Mouse (Mus musculus) adrenal gland, postnatal 10 days (tissue): ENCODE data around the gene Kcnh2. TPM values are rescaled to one million over a fixed set of nuclear protein-coding genes. Genes with fewer than 3 reads are reported as not detected.

ENCODE experiments used
- DNase-seq: peaks from one replicate; pipeline ENCODE4 v3.0.0; 2021; ENCODE audit warnings: mixed read lengths
- total RNA-seq, 2 experiments: library from RNA; stranded (reverse); gene quantifications; 2 replicates each; pipeline ENCODE4 v1.2.3; 2021

Kcnh2 gene
- total RNA-seq, 2 experiments from 2014 or later: 12.8 to 23.1 TPM

DNA sequence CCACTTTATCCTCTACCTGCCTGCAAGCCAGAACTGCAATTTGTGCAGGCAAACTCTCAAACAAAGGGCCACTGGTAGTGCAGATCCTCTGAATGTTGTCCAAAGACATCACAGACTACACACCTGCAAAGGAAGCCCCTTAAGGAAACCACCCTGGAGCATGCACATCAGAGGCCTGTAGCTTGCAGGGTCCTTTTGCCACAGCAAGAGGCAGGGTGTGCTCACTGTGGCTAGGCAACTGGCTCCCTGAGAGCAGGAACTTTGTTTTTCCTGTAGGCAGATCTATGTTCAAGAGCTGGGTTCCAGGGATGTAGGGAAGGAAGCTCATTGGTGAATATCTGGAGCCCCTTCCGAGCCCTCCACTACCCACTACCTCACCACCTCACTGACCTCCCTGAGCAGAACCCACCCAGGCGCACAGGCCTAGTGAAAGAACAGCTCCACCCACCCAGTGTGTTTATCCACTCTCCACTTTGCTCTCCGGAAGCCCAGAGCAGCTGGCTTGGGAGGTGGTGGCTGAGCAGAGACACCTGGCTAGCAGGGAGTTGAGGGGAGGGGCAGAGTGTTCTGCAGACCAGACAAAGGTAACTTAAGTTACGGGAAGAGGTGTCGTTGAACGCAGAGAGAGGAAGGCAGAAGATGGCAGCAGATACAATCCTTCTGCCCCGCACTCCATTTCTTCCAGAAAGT lies 4.1 kb downstream of the Kcnh2 start:
- DNase-seq: no peak

DNA sequence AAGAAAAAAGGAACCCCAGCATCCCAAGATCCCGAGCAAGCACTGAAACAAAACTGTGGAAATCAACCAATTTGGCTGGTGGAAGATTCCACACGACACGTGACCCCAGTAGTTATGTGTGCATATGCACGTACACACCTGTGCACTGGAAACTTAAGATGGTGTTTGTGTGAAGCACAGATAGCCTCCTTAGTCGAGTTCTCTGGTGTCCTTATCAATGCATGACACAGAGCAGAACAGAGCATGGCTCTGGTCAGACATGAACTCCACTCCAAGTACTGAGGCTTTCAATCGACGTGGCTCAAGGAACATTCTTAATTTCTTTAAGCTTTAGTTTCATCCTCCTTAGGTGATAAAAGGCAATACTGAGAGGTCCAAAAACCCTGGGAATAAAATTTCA lies 5.1 kb downstream of the Kcnh2 start:
- no peak for DNase-seq

DNA sequence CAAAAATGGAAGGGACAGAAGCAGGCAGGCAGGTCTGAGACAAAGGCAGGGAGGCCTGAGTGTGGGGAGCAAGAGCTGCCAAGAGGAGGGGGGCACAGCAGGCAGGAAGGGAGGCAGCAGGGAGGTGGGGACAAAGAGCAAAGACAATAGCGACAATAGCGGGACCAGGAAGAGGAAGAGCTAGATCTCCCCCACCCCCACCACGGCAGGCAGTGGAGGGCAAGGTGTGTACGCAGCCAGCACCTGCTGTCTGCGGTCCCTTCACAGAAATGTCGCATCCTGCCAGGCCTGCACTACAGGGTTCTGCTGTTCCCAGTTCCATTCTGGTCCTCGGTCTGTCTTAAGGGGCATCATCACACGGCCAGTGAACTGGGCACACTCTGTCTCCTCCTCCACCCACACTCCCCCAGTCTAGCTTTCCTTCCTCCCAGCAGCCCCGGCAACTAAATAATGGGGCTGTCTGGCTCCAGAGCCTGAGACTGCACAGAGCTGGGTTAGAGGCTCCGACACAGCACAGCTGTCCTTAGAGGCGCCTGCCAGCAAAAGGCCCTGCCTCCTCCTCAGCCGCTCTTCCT lies 6.8 kb downstream of the Kcnh2 start:
- no peak for DNase-seq

DNA sequence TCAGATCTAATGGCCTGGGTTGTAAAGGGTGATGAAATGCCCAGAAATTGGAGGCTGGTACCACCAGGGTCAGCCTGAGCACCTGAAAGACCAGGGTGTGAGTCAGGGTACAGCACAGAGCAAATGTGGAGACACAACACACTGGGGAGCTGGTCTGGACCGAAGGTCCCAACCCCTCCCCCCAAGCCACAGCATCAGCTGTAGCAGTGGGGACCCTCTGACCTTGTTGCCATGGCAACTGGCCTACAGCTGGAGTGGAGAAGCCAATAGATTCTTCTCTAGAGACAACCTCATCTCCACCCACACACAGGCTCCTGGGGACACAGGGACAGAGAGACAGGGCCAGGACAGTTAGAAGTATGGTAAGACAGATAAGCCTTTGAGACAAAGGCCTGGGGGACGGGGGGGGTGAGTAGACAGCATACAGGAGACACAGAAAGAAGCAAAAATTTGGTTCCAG lies 7.4 kb downstream of the Kcnh2 start:
- DNase-seq: no peak

DNA sequence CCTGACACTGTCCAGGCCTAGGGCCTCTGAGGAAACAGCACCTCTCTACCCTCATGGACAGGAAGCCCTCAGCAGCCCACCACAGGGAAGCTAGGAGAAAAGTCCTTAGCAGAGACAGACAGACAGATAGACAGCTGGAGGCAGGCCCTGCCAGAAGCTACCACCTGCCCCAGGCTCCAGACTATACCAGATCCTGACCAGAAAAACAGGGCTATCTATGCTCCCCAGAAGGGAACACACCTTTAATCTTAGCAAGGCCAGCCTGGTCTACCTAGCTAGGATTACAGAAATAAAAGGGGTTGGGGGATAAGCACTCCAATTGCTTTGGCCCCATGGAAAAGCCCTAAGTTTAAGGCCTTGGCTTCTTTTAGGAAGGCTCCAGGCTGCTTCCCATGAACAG lies 8.0 kb downstream of the Kcnh2 start:
- no peak for DNase-seq

DNA sequence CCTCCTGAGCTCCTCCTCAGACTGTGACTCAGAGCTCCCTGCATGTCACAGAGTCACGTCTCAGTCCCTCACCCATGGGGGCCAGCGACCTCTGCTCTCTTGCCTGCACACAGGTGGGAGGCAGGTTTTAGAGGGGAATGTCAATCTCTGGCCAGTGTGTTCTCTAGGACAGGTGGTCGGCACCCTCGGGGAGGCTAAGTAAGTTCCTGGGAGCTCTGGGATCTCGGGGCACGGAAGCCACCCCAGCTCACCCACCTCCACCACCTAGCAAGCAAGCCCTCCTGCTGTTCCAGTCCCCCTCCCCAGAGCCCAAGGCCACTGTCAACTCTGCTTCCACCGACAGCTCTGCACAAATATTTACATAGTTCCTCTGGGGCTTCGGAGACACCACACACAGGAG lies 8.4 kb downstream of the Kcnh2 start:
- no peak for DNase-seq

DNA sequence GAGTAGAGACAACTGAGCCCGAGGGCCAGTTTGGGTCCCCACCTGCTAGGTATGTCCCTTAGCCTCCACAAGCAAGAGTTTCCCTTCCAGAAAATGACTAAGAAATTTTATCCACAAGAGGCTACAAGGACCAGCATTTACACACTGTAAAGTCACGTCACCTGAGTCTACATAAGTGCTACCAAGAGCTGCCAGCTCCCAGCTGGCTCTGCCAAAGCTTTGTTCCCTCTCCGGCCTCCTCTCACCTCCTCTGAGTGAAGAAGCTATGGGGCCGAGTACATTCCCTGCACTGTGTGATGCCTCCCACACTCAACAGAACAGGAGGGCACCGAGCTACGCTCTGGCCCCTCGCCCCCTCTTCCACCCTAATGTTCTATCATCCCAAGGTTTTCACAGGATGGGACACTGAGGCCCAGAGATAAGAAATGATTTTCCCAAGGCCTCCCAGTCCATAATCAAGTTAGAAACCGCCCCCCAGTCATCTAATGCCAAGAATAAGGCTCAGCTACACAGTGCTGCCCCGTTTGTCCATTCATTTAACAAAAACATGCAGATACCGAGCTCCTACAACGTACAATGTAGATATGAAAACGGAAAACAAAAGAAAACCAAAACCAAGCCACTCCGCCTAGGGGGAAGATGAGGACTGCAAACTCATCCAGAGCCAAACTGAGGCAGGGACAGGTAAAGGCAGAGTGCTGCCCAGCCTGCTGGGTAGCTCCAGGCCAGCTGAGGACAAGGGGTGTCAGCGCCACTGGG lies 9.0 kb downstream of the Kcnh2 start:
- no peak for DNase-seq

DNA sequence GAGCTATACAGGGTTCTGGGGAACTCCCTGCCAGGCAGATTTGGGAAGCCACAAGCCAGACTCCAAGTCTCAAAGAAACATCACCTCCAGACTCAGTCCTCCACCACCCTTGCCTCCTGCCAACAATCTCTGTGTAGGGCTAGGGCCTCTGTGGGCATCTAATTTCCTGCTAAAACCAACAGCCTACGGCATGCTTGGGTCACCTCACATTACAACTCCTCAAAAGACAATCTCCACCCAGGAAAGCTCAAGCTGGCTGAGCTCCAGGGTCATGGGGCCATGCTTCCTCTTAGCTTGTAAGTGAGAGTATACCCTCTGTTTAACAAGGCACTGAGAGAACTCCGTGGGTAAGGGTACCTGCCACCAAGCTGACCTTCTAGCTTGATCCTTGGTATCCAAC lies 13.6 kb downstream of the Kcnh2 start:
- DNase-seq: no peak

DNA sequence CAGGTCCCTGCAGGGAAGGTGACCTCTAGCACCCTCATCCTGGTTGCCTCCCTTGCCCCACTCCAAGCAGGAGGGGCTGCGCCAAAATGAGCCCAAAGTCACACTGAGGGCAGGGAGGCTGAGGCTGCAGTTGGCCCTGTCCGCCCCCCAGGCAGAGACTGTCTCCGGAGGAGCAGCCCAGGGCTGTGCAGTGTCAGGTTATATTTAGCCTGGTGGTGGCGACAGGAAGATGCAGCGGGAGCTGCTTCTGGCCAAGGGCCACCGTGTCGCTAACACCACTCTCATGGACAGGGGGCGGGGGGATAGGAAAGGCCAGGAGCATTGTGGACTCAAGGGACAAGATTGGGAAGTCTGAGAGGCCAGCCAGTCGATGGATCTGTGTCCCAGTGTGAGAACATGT lies 14.0 kb downstream of the Kcnh2 start:
- DNase-seq: no peak

DNA sequence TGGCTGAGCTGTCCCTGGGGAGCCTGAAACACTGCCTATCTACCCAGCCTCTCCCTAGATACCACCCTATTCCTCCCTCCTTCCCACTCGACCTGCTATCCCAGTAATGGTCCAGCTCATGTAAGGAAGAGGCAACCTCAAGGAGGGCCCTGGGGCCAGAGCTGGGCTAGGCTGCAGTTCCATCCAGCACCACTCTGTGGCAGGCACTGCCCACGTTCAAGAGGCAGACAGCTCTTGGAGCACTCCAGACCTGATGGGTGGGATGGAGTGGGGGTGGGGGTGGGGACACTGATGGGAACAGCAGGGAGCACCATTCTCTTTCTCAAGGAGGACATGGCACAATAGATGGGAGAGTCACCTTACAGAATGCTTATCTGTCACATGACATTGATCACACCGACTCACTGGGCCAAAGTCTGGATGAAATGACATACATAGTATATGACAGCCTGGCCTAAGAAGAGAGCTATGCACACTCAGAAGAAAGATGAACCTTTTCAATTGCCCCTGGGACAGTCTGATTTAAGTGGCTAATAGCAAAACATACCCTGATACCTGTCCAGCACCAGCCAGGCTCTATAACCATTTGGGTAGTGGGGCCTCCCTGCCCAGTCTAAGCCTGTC lies 15.4 kb downstream of the Kcnh2 start:
- peak; percentile 74 for DNase-seq

DNA sequence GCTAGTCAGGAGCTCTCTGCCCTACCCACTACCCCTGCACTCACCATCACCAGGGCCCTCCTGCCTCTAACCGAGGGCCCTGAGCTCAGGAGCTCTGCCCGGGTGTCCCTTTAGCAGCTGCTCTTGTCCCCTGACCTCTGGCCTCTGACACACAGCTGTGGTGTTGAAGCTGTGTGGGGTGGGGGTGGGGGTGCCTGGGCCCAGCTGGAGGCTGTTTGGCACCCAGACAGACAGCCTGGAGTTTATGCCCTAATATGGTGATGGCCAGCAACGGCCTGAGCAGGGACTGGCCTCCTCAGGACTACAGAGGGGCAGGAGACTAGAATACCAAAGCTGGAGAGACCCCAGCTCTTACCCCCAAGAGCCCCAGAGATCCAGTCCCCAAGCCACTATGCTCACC lies 16.7 kb downstream of the Kcnh2 start:
- no peak for DNase-seq

DNA sequence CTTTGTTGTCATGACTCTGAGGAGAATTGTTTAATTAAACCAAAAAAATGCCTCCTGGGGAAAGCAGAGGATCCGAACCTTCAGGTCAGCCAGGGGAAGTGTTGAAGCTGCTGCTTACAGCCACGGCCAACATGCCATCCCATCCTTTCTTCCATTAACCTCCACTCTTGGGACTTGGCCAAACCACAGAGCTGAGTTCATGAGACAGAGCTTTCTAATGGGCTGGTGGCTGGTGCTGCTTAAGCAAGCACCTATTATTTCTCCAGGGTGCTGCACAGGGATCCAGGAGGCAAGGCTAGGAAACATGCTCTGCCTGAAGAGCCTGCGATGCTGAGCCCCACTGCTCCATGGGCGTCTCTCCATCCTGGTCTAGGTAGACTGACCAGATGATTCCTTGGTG lies 19.0 kb downstream of the Kcnh2 start:
- DNase-seq: no peak

DNA sequence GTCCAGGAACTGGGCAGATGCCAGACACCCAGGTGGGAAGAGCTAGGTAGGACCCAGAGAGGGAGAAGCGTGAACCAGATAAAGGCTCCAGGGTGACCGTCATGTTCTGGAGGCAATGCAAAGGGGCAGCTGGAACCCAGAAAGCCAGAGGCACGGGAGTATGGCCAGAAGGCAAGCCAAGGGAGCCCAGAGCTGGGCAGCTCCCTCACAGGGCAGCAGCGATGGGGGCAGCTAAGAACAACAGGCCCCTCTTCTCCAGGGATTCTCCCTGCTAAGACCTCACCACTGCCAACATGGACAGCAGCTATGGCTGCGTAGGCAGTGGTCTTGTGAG lies 21.5 kb downstream of the Kcnh2 start:
- no peak for DNase-seq

DNA sequence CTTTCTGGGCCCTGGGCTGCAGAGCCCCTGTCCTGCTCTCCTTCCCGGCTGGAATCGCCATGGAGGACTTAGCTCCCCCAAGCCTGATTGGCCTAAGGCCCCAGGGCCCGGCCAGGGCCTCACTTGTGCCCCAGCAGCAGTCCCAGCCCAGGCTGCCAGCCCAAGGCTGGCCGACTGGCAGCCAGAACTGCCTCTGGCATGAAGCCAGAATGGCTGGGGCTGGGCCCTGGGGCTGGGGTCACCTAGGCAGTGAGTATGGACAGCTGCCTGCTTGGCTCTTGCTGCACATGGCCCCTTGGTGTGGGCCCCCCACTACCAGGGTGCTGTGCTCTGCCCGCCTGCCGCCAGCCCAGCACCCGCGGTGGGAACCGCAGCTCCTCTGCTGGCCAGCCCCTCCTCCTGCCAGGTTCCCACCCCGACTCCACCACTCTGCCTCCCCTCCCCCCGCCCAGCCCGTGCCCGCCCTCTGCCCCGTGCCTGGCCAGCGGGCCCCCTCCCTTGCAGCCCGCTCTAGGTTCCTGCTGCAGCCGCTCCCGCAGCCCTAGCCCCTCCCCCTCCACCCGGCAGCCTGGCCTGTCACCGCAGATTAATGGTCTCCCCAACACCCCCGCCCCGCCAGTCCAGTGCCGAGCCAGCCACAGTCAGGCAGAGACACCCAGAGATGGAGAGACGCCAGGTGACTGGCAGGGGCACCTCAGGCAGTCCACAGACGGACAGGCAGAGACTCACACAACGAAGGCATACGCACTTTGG lies 22.0 kb downstream of the Kcnh2 start:
- DNase-seq: peak; percentile 87

DNA sequence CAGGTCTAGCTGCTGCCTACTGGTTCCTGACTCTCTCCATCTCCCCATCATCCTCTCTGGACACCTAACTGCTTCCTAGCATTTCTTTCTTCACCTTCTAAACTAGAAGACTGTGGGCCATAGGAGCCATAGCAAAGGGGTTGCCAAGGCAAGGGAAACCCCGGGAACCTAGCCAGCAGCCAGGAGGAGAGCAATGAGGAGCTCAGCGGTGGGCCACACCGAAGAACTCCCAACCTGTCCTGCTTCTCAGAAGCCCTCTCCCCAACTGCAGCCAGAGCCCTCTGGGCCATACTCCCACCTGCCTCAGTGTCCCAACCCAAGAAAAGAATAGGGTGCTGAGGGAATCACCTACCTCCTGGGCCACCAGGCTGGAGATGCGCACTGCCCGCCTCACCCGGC lies 22.6 kb downstream of the Kcnh2 start:
- no peak for DNase-seq

DNA sequence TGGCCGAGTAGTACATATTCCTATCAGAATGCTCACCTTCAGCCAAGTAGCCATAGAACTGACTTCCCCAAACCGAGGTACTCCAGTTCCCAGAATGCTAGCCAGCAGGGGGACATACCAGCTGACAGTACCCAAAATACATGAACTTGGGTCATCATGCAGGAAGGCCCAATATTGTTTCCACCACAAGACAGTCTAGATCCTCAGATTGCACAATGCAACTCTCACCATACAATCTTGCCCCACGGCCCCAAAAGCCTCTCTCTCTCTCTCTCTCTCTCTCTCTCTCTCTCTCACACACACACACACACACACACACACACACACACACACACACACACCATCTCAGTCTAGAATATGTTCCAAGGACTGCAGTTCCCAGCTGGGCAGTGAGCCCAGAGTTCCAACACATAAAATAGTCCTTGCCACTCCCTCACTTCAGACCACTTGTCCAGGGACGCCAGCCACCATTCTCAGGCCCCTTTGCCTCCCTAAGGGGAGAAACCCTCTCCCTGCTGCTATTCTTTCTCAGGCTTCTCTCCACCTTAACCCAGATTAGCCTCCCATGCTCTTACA lies 24.5 kb downstream of the Kcnh2 start:
- DNase-seq: peak; percentile 78

DNA sequence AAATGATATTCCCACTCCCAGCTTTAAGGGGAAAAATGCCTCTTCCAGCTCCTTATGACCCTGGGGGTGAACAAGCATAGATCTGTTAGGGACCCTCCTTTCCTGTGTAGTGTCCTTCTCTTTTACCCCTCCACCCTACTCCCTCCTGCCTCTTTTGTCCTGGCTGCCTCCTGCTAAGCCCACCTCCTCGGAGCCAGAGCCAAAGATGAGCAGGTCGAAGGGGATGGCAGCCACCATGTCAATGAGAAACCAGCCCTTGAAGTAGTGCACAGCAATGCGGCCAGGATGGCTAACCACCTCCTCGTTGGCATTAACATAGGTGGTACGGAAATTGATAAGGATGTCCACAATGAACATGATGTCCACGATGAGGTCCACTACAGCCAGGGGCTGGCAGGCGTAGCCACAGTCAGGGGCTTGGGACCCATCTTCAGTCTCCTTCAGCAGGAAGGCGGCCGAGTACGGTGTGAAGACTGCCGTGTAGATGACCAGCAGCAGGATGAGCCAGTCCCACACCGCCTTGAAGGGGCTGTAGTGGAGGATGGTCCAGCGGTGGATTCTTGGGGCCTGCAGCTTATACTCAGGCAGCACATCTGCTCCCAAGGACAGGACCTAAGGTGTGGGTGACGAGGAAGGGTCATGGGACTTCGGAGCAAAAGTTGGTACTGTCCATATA lies 25.1 kb downstream of the Kcnh2 start:
- no peak for DNase-seq

DNA sequence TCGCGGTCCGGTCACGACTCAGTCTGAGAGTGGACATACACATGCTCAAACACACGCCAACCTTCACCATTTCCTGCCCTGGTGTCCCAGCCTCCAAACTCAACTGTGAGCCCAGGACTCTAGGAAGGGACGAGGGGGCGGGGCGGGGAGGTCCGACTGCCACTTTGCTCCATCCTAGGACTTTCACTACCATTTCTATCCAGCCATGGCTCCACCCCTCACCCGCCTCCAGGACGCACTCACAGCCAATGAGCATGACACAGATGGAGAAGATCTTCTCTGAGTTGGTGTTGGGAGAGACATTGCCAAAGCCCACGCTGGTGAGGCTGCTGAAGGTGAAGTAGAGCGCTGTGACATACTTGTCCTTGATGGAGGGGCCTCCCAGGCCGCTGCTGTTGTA lies 26.2 kb downstream of the Kcnh2 start:
- DNase-seq: no peak

DNA sequence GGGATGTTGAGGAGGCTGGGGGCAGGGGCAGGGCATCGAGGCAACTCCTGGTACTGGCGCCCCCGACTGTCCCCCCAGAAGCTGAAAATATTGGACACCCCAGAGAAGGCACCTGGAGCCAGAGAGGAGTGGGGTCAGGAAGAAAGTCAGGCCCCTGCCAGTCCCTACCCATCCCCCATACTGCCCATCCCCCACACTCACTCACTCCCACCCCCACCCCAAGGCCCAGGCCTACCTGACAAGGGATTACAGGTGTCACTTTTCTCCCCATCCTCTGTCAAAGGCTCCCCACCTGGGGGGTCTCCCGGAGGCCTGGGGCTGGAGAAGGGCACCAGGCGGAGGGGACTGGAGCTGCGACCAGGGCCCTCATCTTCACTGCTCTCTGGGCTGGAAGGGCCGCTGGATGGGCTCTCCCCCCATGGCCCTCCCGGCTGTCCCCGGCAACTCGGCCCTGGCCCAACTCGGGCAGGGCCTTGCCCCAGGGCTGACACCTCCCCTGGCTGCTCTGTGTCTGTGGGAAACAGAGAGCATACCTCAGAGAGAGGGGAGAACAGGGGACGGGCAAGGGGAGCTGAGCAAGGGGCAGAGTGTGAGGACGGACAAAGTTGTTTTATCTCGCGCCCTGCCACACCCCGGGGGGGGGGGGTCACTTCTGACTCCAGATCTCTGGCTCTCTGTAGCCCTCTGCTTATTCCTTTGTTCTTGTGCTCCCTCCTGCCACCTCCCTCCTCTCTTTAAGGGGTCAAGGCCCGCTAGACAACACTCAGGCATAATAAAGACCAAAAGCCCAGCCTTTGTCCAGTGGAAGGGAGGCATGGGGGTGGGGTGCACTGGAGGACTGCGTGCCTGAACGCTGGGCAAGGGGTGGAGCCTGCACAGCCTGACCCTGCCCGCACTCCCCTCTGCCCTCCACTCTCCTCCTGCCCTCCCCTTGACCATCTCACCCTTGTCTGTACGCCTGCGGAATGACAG lies 29.4 kb downstream of the Kcnh2 start:
- no peak for DNase-seq

DNA sequence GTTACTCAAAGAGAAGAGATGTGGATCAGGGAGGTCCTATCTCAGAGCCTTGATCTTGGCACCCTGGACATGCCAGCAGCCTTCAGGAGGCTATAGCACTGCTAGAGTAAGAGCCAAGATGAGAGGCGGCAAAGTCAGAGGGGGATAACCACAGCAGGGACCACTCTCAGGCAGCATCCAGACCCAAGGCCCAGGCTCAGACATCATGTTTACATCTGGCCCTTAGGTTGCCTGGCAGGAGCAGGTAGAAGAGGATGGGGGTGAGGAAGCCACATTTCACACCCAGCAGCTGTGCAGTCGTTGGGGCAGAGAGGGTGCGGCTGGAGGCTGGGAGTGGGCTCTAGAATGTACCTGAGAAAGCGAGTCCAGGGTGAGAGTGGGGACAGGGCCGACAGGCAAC lies 30.5 kb downstream of the Kcnh2 start:
- no peak for DNase-seq

DNA sequence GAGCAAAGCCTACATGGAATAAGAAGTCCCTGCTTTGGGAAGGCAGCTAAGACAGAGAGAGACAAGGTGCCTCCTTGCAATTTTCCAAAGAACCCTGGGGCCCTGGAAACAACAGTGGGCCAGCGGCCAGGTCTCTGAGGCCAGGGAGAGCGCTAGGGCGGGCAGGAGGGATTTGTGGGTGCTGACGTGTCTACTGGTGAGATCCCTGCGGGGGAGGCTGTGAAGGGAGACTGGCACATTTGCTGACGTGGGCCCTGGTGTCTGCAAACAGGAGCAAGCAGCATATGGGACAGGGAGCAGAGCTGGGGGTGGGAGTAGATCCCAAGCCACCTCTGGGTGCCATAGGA lies 31.0 kb downstream of the Kcnh2 start:
- DNase-seq: peak; percentile 79
